Mouse (Mus musculus) forebrain, embryonic 15.5 days (tissue): Measurements from ENCODE around the gene Pla2r1. TPM values are rescaled to one million over a fixed set of nuclear protein-coding genes. Genes with fewer than 3 reads are reported as not detected.

Experiments used
- ATAC-seq: fragments of 200-750 bp; cut with Nextera tagmentation; replicated peaks from 2 replicates; pipeline ENCODE4 v1.8.0; 2017; ENCODE audit warnings: mild to moderate bottlenecking, moderate TSS enrichment, moderate library complexity
- H3K27ac ChIP-seq: fragments of 300-500 bp; sonication (generic); replicated peaks from 2 replicates; pipeline ENCODE4 v1.5.1; 2015; ENCODE audit warnings: mild to moderate bottlenecking, inconsistent platforms
- H3K27me3 ChIP-seq: fragments of 300-500 bp; sonication (generic); 2 replicates; pipeline ENCODE4 v1.6.1; 2015; ENCODE audit warnings: inconsistent platforms
- H3K36me3 ChIP-seq: fragments of 300-500 bp; sonication (generic); 2 replicates; pipeline ENCODE4 v1.6.1; 2015; ENCODE audit warnings: mild to moderate bottlenecking, inconsistent platforms
- H3K4me1 ChIP-seq: fragments of 300-500 bp; sonication (generic); 2 replicates; pipeline ENCODE4 v1.6.1; 2015; ENCODE audit warnings: inconsistent platforms
- H3K4me2 ChIP-seq: fragments of 300-500 bp; sonication (generic); replicated peaks from 2 replicates; pipeline ENCODE4 v1.6.1; 2015; ENCODE audit warnings: mild to moderate bottlenecking, inconsistent platforms
- H3K4me3 ChIP-seq: fragments of 300-500 bp; sonication (generic); 2 replicates; pipeline ENCODE4 v1.5.1; 2015; ENCODE audit warnings: mild to moderate bottlenecking, inconsistent platforms
- H3K9ac ChIP-seq: fragments of 300-500 bp; sonication (generic); replicated peaks from 2 replicates; pipeline ENCODE4 v1.6.1; 2015; ENCODE audit warnings: mild to moderate bottlenecking, inconsistent platforms
- H3K9me3 ChIP-seq: fragments of 300-500 bp; sonication (generic); 2 replicates; pipeline ENCODE4 v1.6.1; 2016; ENCODE audit warnings: inconsistent platforms
- WGBS: fragments of 180-500 bp; shearing (Covaris S2); methylation state at CpG from one replicate; pipeline ENCODE4 v1.1.7; 2015; ENCODE audit warnings: mixed read lengths; 5-methylcytosine and 5-hydroxymethylcytosine counted together
- polyA plus RNA-seq: library from polyadenylated mRNA; unstranded; fragments of >200 nt; fragmentation: Nextera tagmentation; extraction: Ambion mirVana; gene quantifications from 2 replicates; pipeline ENCODE4 v1.2.1, GENCODE M21; 2015

Gene Pla2r1
- 0.14 and 0.25 TPM in 2 replicates for polyA plus RNA-seq

DNA sequence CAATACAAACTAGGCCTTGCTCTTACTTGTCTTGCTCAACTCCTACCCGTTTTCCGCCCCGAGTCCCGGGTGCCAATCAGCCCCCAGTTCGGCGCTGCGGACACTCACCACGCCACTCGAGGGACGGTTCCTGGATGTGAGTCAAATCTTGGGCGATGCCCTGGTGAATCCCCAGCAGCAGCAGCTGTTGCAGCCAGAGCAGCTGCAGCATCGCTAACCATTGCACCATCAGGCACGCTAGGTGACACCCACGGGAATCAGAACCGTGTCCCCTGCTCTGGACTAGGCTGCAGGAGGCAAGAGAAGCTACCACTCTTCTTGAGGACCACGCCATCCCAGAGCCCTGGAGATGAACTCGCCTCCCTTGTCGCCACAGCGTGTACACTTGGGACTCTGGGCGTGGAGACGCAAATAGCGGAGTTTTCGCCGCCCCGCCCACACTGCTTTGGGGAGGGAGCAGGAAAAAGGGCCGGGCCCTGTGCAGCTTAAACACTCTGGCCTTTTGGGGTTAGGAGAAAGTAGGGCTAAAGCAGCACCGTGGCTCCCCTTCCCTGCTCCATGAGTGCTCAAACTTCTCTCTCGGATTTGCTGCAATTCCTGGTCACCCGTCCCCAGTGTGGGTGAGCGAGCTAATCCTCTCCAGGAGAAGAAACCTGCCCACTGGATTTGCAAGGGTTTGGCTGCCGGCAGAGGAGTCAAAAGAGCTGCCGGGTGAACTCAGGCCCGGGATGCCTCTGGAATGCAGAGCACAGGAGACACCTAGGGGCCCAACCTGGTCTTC is at the start of gene Pla2r1:
TSS of gene Pla2r1 (minus strand) at position 407 of the 781 bp plus-strand sequence.
- Histone ChIP-seq H3K27me3 (peaks cover 5% of the 10 kb centered on the region; the same call in 1 of the 2 replicates), H3K4me2 (peak within 1 kb of the TSS; percentile 56), H3K36me3 (no peaks in the 10 kb centered on the region), H3K4me3 (peak within 1 kb of the TSS; percentile 33), H3K27ac (no peak within 1 kb of the TSS), H3K4me1 (peaks cover 9% of the 10 kb centered on the region), H3K9ac (peak within 1 kb of the TSS; percentile 10; the same call in 1 of the 2 replicates), H3K9me3 (no peaks in the 10 kb centered on the region)
- 4% methylated on average over 33 of the region's 33 CpGs for WGBS
- peak; percentile 53 for ATAC-seq

GRCm38 (mm10) chr2:60601326-60601725 is 48.2 kb upstream of the Pla2r1 start:
- H3K4me2 ChIP-seq, result no peak overlapping the region
- no peak overlapping the region for H3K4me3 ChIP-seq
- no peak for ATAC-seq
- no peaks in the 10 kb centered on the region for H3K27me3 ChIP-seq
- no peaks in the 10 kb centered on the region for H3K9me3 ChIP-seq
- 87% methylated on average over 2 of the region's 2 CpGs for WGBS
- no peaks in the 10 kb centered on the region for H3K4me1 ChIP-seq
- H3K36me3 ChIP-seq, result no peaks in the 10 kb centered on the region
- no peak overlapping the region for H3K27ac ChIP-seq
- no peak overlapping the region for H3K9ac ChIP-seq

- no peak for ATAC-seq
- no peaks in the 10 kb centered on the region for H3K27me3 ChIP-seq
- H3K4me1 ChIP-seq, result no peaks in the 10 kb centered on the region
- no peak overlapping the region for H3K4me3 ChIP-seq
- H3K9me3 ChIP-seq, result no peaks in the 10 kb centered on the region
- H3K4me2 ChIP-seq, result no peak overlapping the region
- H3K9ac ChIP-seq, result no peak overlapping the region
- H3K27ac ChIP-seq, result no peak overlapping the region
- H3K36me3 ChIP-seq, result no peaks in the 10 kb centered on the region
- WGBS, result 94% methylated on average over 2 of the region's 2 CpGs
These were observed 47.8 kb upstream of the Pla2r1 start for GRCm38 (mm10) chr2:60600863-60601262.

GRCm38 (mm10) chr2:60583416-60583815 is 30.3 kb upstream of the Pla2r1 start:
- H3K4me2 ChIP-seq, result no peak overlapping the region
- 88% methylated on average over 4 of the region's 4 CpGs for WGBS
- H3K4me1 ChIP-seq, result no peaks in the 10 kb centered on the region

DNA sequence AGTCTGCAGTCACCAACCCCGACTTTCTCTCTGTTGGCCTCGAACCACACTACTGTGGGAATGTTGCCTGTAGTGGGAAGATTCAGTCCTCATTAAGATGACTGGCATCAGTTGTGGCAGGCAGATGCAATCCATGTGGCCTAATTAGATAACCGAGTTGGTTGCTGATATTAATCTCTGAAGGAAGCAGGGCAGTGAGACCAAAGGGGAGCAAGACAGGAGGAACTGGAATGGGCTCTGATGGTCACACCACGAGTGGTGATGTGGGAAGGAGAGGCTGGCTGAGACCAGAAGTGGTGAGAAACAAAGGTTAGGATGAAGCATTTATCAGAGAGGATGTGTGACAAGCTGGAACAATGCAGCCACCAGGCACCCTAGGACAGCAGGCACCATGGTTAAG is 1.5 kb upstream of the Pla2r1 start:
- Histone ChIP-seq H3K4me1 (peaks cover 9% of the 10 kb centered on the region), H3K9ac (no peak overlapping the region), H3K4me2 (no peak overlapping the region), H3K27ac (no peak overlapping the region), H3K9me3 (no peaks in the 10 kb centered on the region), H3K27me3 (peaks cover 5% of the 10 kb centered on the region; the same call in 1 of the 2 replicates), H3K36me3 (no peaks in the 10 kb centered on the region), H3K4me3 (no peak overlapping the region)
- ATAC-seq, result no peak
- 61% methylated on average over 4 of the region's 4 CpGs for WGBS

More at GRCm38 (mm10) chr2:60583416-60583815, 30.3 kb upstream of the Pla2r1 start:
- H3K4me3 ChIP-seq, result no peak overlapping the region
- ATAC-seq, result no peak
- no peak overlapping the region for H3K9ac ChIP-seq
- H3K27me3 ChIP-seq, result no peaks in the 10 kb centered on the region
- no peak overlapping the region for H3K27ac ChIP-seq
- no peaks in the 10 kb centered on the region for H3K36me3 ChIP-seq
- no peaks in the 10 kb centered on the region for H3K9me3 ChIP-seq

DNA sequence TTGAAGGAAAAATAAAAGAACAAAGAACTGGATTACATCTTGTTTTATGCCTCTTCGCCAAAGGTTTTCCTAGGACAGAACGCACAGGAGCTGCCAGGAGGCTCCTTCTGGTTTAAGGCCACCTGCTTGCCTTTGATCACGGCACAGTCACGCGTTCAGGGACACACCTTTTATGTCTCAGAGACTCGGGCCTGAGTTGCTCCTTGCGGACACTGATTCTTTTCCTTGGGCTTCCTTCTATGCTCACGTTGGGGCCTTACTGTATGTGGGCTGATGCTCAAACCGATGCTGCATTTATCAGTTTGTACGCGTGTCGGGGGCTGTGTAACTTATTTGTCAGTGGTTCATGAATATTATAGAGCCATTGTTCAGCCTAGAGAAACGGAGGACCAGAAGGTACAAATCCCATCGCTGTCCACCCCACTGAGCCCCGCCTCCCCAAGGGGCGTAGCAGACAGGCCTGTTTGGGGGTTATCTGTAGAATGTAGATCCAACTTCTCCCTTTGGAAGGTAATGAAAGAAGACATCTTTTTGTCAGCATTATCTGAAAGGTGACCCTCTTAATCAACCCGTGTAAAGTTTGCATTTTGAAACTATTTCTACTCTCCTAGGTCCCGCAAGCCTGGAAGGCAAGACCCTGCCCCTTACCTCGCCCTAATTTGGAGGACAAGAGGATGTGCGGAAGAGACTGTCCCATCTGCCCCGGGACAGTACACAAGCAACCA is 769 bp downstream of the Pla2r1 start:
- Histone ChIP-seq H3K4me2 (peak overlapping the region; percentile 56), H3K4me1 (peaks cover 9% of the 10 kb centered on the region), H3K36me3 (no peaks in the 10 kb centered on the region), H3K27me3 (peaks cover 5% of the 10 kb centered on the region; the same call in 1 of the 2 replicates), H3K4me3 (peak overlapping the region; percentile 33), H3K9me3 (no peaks in the 10 kb centered on the region), H3K27ac (no peak overlapping the region), H3K9ac (peak overlapping the region; percentile 10; the same call in 1 of the 2 replicates)
- no peak; the same call in 1 of the 2 replicates for ATAC-seq
- 24% methylated on average over 21 of the region's 21 CpGs for WGBS

- 47% methylated on average over 2 of the region's 2 CpGs for WGBS
These were observed 1.4 kb downstream of the Pla2r1 start for GRCm38 (mm10) chr2:60551673-60552072.

GRCm38 (mm10) chr2:60550521-60550920 is 2.6 kb downstream of the Pla2r1 start:
- Histone ChIP-seq H3K9me3 (no peaks in the 10 kb centered on the region), H3K4me3 (no peak overlapping the region), H3K36me3 (no peaks in the 10 kb centered on the region), H3K4me1 (peaks cover 9% of the 10 kb centered on the region), H3K9ac (no peak overlapping the region), H3K27ac (no peak overlapping the region), H3K4me2 (no peak overlapping the region), H3K27me3 (peaks cover 5% of the 10 kb centered on the region; the same call in 1 of the 2 replicates)
- WGBS, result 96% methylated on average over 8 of the region's 8 CpGs
- ATAC-seq, result no peak

More at GRCm38 (mm10) chr2:60551673-60552072, 1.4 kb downstream of the Pla2r1 start:
- Histone ChIP-seq H3K27me3 (peaks cover 5% of the 10 kb centered on the region; the same call in 1 of the 2 replicates), H3K9ac (no peak overlapping the region), H3K36me3 (no peaks in the 10 kb centered on the region), H3K4me3 (no peak overlapping the region), H3K27ac (no peak overlapping the region), H3K4me1 (peaks cover 9% of the 10 kb centered on the region), H3K9me3 (no peaks in the 10 kb centered on the region), H3K4me2 (no peak overlapping the region)
- ATAC-seq, result no peak

DNA sequence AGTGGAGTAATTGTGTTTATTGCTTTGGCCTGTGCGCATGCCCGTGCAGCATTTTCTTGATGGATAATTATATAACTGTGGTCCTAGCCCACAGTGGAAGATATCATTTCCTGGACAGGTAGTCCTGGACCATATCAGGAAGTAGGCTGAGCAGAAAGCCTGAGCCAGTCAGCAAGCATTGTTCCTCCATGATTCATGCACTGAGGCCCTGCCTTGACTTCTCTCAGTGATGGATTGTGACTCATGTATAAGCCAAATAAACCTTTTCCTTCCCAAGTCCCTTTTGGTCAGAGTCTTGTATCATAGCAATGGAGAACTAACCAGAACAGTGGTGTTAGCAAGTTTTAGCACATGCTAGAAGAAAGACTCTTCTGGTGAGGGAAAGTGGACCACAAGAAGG is 3.3 kb downstream of the Pla2r1 start:
- H3K27ac ChIP-seq, result no peak overlapping the region
- no peaks in the 10 kb centered on the region for H3K9me3 ChIP-seq
- no peak for ATAC-seq
- H3K9ac ChIP-seq, result no peak overlapping the region
- peaks cover 9% of the 10 kb centered on the region for H3K4me1 ChIP-seq
- H3K36me3 ChIP-seq, result no peaks in the 10 kb centered on the region
- H3K4me2 ChIP-seq, result no peak overlapping the region
- WGBS, result 97% methylated on average over 2 of the region's 2 CpGs
- H3K4me3 ChIP-seq, result no peak overlapping the region
- peaks cover 5% of the 10 kb centered on the region; the same call in 1 of the 2 replicates for H3K27me3 ChIP-seq

DNA sequence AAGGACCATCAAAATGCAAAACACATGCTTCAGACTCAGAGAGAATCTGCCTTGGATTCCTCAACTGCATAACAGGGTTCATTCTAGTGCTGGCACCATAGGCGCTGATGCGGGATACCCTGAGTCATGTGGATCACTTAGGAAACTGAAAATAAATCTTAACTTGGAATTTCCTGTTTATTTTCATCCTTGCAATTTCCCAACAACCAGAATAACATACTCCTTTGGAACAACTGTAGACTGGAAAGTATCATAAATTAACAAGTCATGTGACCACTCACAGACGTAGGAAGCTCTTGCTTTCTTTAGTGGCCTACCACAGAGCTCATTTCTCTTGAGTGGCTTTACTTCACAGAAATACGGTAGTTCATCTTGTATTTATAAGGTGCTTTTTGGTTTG is 7.0 kb downstream of the Pla2r1 start:
- 89% methylated on average over 4 of the region's 4 CpGs for WGBS
- Histone ChIP-seq H3K4me2 (no peak overlapping the region), H3K27ac (no peak overlapping the region), H3K4me3 (no peak overlapping the region), H3K27me3 (no peaks in the 10 kb centered on the region), H3K9me3 (no peaks in the 10 kb centered on the region), H3K9ac (no peak overlapping the region), H3K4me1 (no peaks in the 10 kb centered on the region), H3K36me3 (no peaks in the 10 kb centered on the region)
- no peak for ATAC-seq

- no peak overlapping the region for H3K4me2 ChIP-seq
- WGBS, result 28% methylated on average over 5 of the region's 5 CpGs
- H3K4me3 ChIP-seq, result no peak overlapping the region
- no peaks in the 10 kb centered on the region for H3K36me3 ChIP-seq
- no peak overlapping the region for H3K27ac ChIP-seq
- H3K9me3 ChIP-seq, result no peaks in the 10 kb centered on the region
- no peak overlapping the region for H3K9ac ChIP-seq
- no peaks in the 10 kb centered on the region for H3K27me3 ChIP-seq
- no peak for ATAC-seq
- H3K4me1 ChIP-seq, result no peaks in the 10 kb centered on the region
These were observed 9.1 kb downstream of the Pla2r1 start for GRCm38 (mm10) chr2:60544006-60544405.

GRCm38 (mm10) chr2:60541745-60542144 is 11.4 kb downstream of the Pla2r1 start:
- H3K36me3 ChIP-seq, result no peaks in the 10 kb centered on the region
- no peaks in the 10 kb centered on the region for H3K4me1 ChIP-seq
- H3K4me3 ChIP-seq, result no peak overlapping the region
- 62% methylated on average over 5 of the region's 5 CpGs for WGBS
- H3K4me2 ChIP-seq, result no peak overlapping the region
- H3K27ac ChIP-seq, result no peak overlapping the region
- H3K9me3 ChIP-seq, result no peaks in the 10 kb centered on the region
- no peaks in the 10 kb centered on the region for H3K27me3 ChIP-seq
- ATAC-seq, result no peak
- H3K9ac ChIP-seq, result no peak overlapping the region
